Mouse (Mus musculus) G1E (cell line): ENCODE data around the gene Zdhhc22.

Experiments
- CTCF ChIP-seq: IDR thresholded peaks from 2 replicates; pipeline ENCODE4 v1.5.1; 2012; ENCODE audit warnings: low read depth, low read length, inconsistent platforms, mixed read lengths
- GATA2 ChIP-seq: IDR thresholded peaks from 2 replicates; pipeline ENCODE4 v1.6.1; 2012; ENCODE audit warnings: low read depth, low read length, inconsistent platforms, borderline replicate concordance
- POLR2AphosphoS5 ChIP-seq: IDR thresholded peaks from 2 replicates; pipeline ENCODE4 v1.6.1; 2012; ENCODE audit warnings: low read depth, low read length, inconsistent platforms; ENCODE audit not compliant: insufficient replicate concordance

DNA sequence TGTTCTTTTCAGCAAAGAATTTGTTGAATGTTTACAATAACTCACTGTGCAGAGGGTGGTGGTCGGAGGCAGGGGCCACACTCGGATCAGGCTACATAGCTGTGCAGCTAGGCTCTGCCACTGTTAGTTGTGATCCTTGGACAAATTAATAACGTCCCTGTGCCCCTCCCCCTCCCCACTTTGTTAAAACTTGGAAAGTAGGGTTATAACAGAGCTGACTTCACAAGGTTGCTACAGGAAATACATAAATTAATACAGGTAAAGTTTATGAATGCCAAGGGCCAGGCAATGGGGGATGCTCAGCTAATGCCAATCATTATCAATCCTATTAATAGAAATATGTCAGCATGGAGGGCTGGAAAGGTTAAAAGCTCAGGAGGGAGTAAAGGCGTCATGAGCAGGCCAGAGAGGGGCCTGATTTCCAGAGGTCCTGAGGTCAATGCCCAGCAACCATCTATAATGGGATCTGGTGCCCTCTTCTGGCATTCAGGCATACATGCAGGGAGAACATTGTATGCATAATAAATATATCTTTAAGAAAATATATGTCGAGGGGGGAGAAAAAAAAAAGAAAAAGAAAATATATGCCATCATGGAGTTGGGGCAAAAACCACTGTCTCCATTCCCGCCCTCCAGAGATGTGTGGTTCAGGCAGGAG is 13.6 kb downstream of the Zdhhc22 start:
- TF ChIP-seq CTCF, result peak; percentile 19; the same call in 1 of the 2 replicates
- no peak for TF ChIP-seq GATA2
- no peak for TF ChIP-seq POLR2AphosphoS5
